32 mouse cellular contexts compared by ENCODE assay signal in genomic region chrX:142769698-142770097, GRCm38 (mm10).
"Had no signal": no experiment of that assay in that cellular context is flagged by ENCODE, and none has a peak within 500 bp of the region (broad histone marks: within the 10 kb centered on the region; RNA-seq: fewer than 3 reads in every experiment).

No protein-coding gene starts in this region.

- H3K9me3 ChIP-seq: limb, embryonic 10.5 days; limb, embryonic 12.5 days; limb, embryonic 13.5 days; limb, embryonic 15.5 days; liver, embryonic 12.5 days; liver, embryonic 13.5 days; liver, embryonic 15.5 days; lung, embryonic 15.5 days; megakaryocyte, embryonic 14.5 days; midbrain, embryonic 10.5 days; midbrain, embryonic 12.5 days; midbrain, embryonic 13.5 days; midbrain, embryonic 15.5 days; neural tube, embryonic 12.5 days; neural tube, embryonic 13.5 days had no signal

- DNase-seq: left cerebral cortex, postnatal 4 days; liver; liver, embryonic 13.5 days; liver, postnatal 0 days; lung, adult 18-20 months; lung, adult 2 months; lung, embryonic 14.5 days; lung, postnatal 10 days; lung, postnatal 14 days; lung, postnatal 36 days; lung, postnatal 4 days had no signal

- H3K4me2 ChIP-seq: limb, embryonic 12.5 days; limb, embryonic 13.5 days; limb, embryonic 15.5 days; liver, embryonic 11.5 days; liver, embryonic 12.5 days; liver, embryonic 13.5 days; liver, embryonic 15.5 days; lung, embryonic 14.5 days; lung, embryonic 15.5 days; midbrain, embryonic 11.5 days; midbrain, embryonic 12.5 days; midbrain, embryonic 13.5 days; midbrain, embryonic 15.5 days; neural tube, embryonic 12.5 days; neural tube, embryonic 13.5 days had no signal

- H3K4me1 ChIP-seq: limb, embryonic 10.5 days; limb, embryonic 12.5 days; limb, embryonic 13.5 days; limb, embryonic 15.5 days; liver, embryonic 12.5 days; liver, embryonic 13.5 days; liver, embryonic 15.5 days; lung, embryonic 15.5 days; megakaryocyte, embryonic 14.5 days; midbrain, embryonic 10.5 days; midbrain, embryonic 12.5 days; midbrain, embryonic 13.5 days; midbrain, embryonic 15.5 days; neural tube, embryonic 12.5 days; neural tube, embryonic 13.5 days had no signal

- ATAC-seq: liver, embryonic 12.5 days; liver, postnatal 0 days; lung, postnatal 0 days; midbrain, embryonic 13.5 days; midbrain, embryonic 15.5 days; midbrain, embryonic 16.5 days had no signal

- H3K27me3 ChIP-seq: liver, embryonic 12.5 days; liver, embryonic 13.5 days; liver, embryonic 15.5 days; lung, embryonic 15.5 days; neural tube, embryonic 12.5 days had no signal

- H3K9ac ChIP-seq: limb, embryonic 12.5 days; limb, embryonic 13.5 days; limb, embryonic 15.5 days; liver, embryonic 12.5 days; liver, embryonic 13.5 days; liver, embryonic 14.5 days; liver, embryonic 15.5 days; liver, postnatal 0 days; lung, embryonic 14.5 days; lung, embryonic 15.5 days; midbrain, embryonic 12.5 days; midbrain, embryonic 13.5 days; midbrain, embryonic 15.5 days; neural tube, embryonic 12.5 days; neural tube, embryonic 13.5 days had no signal

- H3K36me3 ChIP-seq: lung, embryonic 15.5 days; midbrain, embryonic 12.5 days; midbrain, embryonic 13.5 days; midbrain, embryonic 15.5 days; neural tube, embryonic 12.5 days; neural tube, embryonic 13.5 days had no signal

- H3K4me3 ChIP-seq: limb, embryonic 10.5 days; limb, embryonic 12.5 days; limb, embryonic 13.5 days; limb, embryonic 15.5 days; liver, embryonic 12.5 days; liver, embryonic 13.5 days; liver, embryonic 15.5 days; lung, embryonic 15.5 days; megakaryocyte, embryonic 14.5 days; midbrain, embryonic 10.5 days; midbrain, embryonic 12.5 days; midbrain, embryonic 13.5 days; midbrain, embryonic 15.5 days; myocyte; neural tube, embryonic 12.5 days; neural tube, embryonic 13.5 days had no signal

- H3K27ac ChIP-seq: limb, embryonic 10.5 days; limb, embryonic 12.5 days; limb, embryonic 13.5 days; limb, embryonic 15.5 days; liver, embryonic 12.5 days; liver, embryonic 13.5 days; liver, embryonic 14.5 days; liver, embryonic 15.5 days; lung, embryonic 15.5 days; macrophage; midbrain, embryonic 10.5 days; midbrain, embryonic 12.5 days; midbrain, embryonic 13.5 days; midbrain, embryonic 15.5 days; neural tube, embryonic 12.5 days; neural tube, embryonic 13.5 days had no signal
